Mouse (Mus musculus) hindbrain, postnatal 0 days (tissue): Measurements from ENCODE around the gene Sae1. TPM values are rescaled to one million over a fixed set of nuclear protein-coding genes. Genes with fewer than 3 reads are reported as not detected.

Source experiments
- ATAC-seq: fragments of 200-750 bp; cut with Nextera tagmentation; 2 replicates; pipeline ENCODE4 v1.8.0; 2017; ENCODE audit warnings: mild to moderate bottlenecking, moderate TSS enrichment, moderate library complexity
- DNase-seq: peaks from one replicate; pipeline ENCODE4 v3.0.0-alpha.2; 2015; ENCODE audit warnings: low spot score
- H3K27ac ChIP-seq: fragments of 300-500 bp; sonication (generic); 2 replicates; pipeline ENCODE4 v1.5.1; 2014; ENCODE audit warnings: mild to moderate bottlenecking
- H3K27me3 ChIP-seq: fragments of 300-500 bp; sonication (generic); 2 replicates; pipeline ENCODE4 v1.6.1; 2014; ENCODE audit warnings: low read length, mixed read lengths; ENCODE audit not compliant: insufficient read depth
- H3K36me3 ChIP-seq: fragments of 300-500 bp; sonication (generic); 2 replicates; pipeline ENCODE4 v1.6.1; 2014; ENCODE audit warnings: low read length, mixed read lengths; ENCODE audit not compliant: insufficient read depth
- H3K4me1 ChIP-seq: fragments of 300-500 bp; sonication (generic); 2 replicates; pipeline ENCODE4 v1.6.1; 2014; ENCODE audit warnings: antibody characterized with exemption, low read length, mixed read lengths; ENCODE audit not compliant: insufficient read depth
- H3K4me2 ChIP-seq: fragments of 300-500 bp; sonication (generic); 2 replicates; pipeline ENCODE4 v1.6.1; 2014; ENCODE audit warnings: low read depth, mild to moderate bottlenecking, low read length, moderate library complexity, mixed read lengths
- H3K4me3 ChIP-seq: fragments of 300-500 bp; sonication (generic); 2 replicates; pipeline ENCODE4 v1.5.1; 2014; ENCODE audit warnings: low read length
- H3K9ac ChIP-seq: fragments of 300-500 bp; sonication (generic); replicated peaks from 2 replicates; pipeline ENCODE4 v1.6.1; 2014; ENCODE audit warnings: mild to moderate bottlenecking, low read length, moderate library complexity, mixed read lengths
- H3K9me3 ChIP-seq: fragments of 300-500 bp; sonication (generic); 2 replicates; pipeline ENCODE4 v1.6.1; 2016; ENCODE audit warnings: low read length, mixed read lengths
- CTCF ChIP-seq: IDR thresholded peaks from 2 replicates; pipeline ENCODE4 v1.5.1; 2016; ENCODE audit warnings: antibody characterized with exemption, control low read depth, low read depth
- WGBS: fragments of 180-500 bp; shearing (Covaris S2); extraction: QIAGEN DNeasy Blood & Tissue Kit; methylation state at CpG from one replicate; pipeline ENCODE4 v1.1.7; 2014; 5-methylcytosine and 5-hydroxymethylcytosine counted together
- polyA plus RNA-seq: library from polyadenylated mRNA; unstranded; fragments of >200 nt; fragmentation: Nextera tagmentation; extraction: Ambion mirVana; gene quantifications from 2 replicates; pipeline ENCODE4 v1.2.1, GENCODE M21; 2015
- total RNA-seq: library from RNA; depleted of rRNA; stranded (reverse); fragments of >200 nt; gene quantifications from 2 replicates; pipeline ENCODE4 v1.2.3, GENCODE M21; 2014

Sae1 gene
- total and polyA plus RNA-seq, 2 experiments from 2014 or later: 88.6 to 215 TPM

- no peaks in the 10 kb centered on the region for H3K4me1 ChIP-seq
- H3K9me3 ChIP-seq: no peaks in the 10 kb centered on the region
- DNase-seq (no peak), ATAC-seq (0 out of 2 replicates have a peak, but pooled peaks have one; percentile 4)
- H3K9ac ChIP-seq: no peak overlapping the region
- TF ChIP-seq CTCF: no peak
- no peak overlapping the region for H3K4me3 ChIP-seq
- no peak overlapping the region for H3K4me2 ChIP-seq
- no peaks in the 10 kb centered on the region for H3K27me3 ChIP-seq
- H3K27ac ChIP-seq: no peak overlapping the region
- 85% methylated on average over 8 of the region's 8 CpGs for WGBS
- peaks cover 8% of the 10 kb centered on the region; the same call in 1 of the 2 replicates for H3K36me3 ChIP-seq
These were observed 24.8 kb upstream of the Sae1 start for GRCm38 (mm10) chr7:16412220-16412896.

- Histone ChIP-seq H3K4me2 (no peak overlapping the region), H3K27ac (no peak overlapping the region), H3K9ac (no peak overlapping the region), H3K4me3 (no peak overlapping the region), H3K9me3 (no peaks in the 10 kb centered on the region), H3K4me1 (peaks cover under 1% of the 10 kb centered on the region; the same call in 1 of the 2 replicates), H3K36me3 (no peaks in the 10 kb centered on the region), H3K27me3 (no peaks in the 10 kb centered on the region)
- DNase-seq (no peak), ATAC-seq (no peak)
- 83% methylated on average over 5 of the region's 5 CpGs for WGBS
- no peak for TF ChIP-seq CTCF
These were observed 23.5 kb upstream of the Sae1 start for GRCm38 (mm10) chr7:16411100-16411499.

- Histone ChIP-seq H3K36me3 (no peaks in the 10 kb centered on the region), H3K4me2 (no peak overlapping the region), H3K9ac (no peak overlapping the region), H3K4me3 (no peak overlapping the region), H3K9me3 (no peaks in the 10 kb centered on the region), H3K27me3 (no peaks in the 10 kb centered on the region), H3K4me1 (peaks cover 26% of the 10 kb centered on the region), H3K27ac (no peak overlapping the region)
- no peak for DNase-seq
- no peak for ATAC-seq
- no peak for TF ChIP-seq CTCF
- WGBS: 84% methylated on average over 3 of the region's 3 CpGs
These were observed 19.4 kb upstream of the Sae1 start for GRCm38 (mm10) chr7:16406978-16407377.

GRCm38 (mm10) chr7:16405516-16406351, 18.1 kb upstream of the Sae1 start:
- H3K27me3 ChIP-seq: no peaks in the 10 kb centered on the region
- no peak for ATAC-seq
- H3K4me3 ChIP-seq: no peak overlapping the region
- WGBS: 52% methylated on average over 11 of the region's 11 CpGs
- H3K4me2 ChIP-seq: peak overlapping the region; percentile 92
- H3K4me1 ChIP-seq: peaks cover 26% of the 10 kb centered on the region
- no peaks in the 10 kb centered on the region for H3K36me3 ChIP-seq
- 0 out of 2 replicates have a peak overlapping the region, but pooled peaks have one; percentile 22 for H3K9ac ChIP-seq
- H3K27ac ChIP-seq: peak overlapping the region; percentile 80
- peak; percentile 56 for DNase-seq
- H3K9me3 ChIP-seq: no peaks in the 10 kb centered on the region
- TF ChIP-seq CTCF: no peak

GRCm38 (mm10) chr7:16405073-16405455, 17.5 kb upstream of the Sae1 start:
- Histone ChIP-seq H3K4me1 (peaks cover 26% of the 10 kb centered on the region), H3K27me3 (no peaks in the 10 kb centered on the region), H3K4me2 (peak overlapping the region; percentile 92; the same call in 1 of the 2 replicates), H3K9ac (0 out of 2 replicates have a peak overlapping the region, but pooled peaks have one; percentile 22), H3K36me3 (no peaks in the 10 kb centered on the region), H3K27ac (peak overlapping the region; percentile 80), H3K4me3 (no peak overlapping the region), H3K9me3 (no peaks in the 10 kb centered on the region)
- 48% methylated on average over 2 of the region's 2 CpGs for WGBS
- DNase-seq (no peak), ATAC-seq (no peak)
- TF ChIP-seq CTCF: no peak

GRCm38 (mm10) chr7:16404315-16405072, 16.9 kb upstream of the Sae1 start:
- ATAC-seq: no peak
- H3K4me2 ChIP-seq: peak overlapping the region; percentile 92
- H3K4me1 ChIP-seq: peaks cover 26% of the 10 kb centered on the region
- H3K36me3 ChIP-seq: no peaks in the 10 kb centered on the region
- H3K27ac ChIP-seq: peak overlapping the region; percentile 80
- no peaks in the 10 kb centered on the region for H3K27me3 ChIP-seq
- DNase-seq: no peak
- TF ChIP-seq CTCF: no peak
- H3K9me3 ChIP-seq: no peaks in the 10 kb centered on the region
- 72% methylated on average over 3 of the region's 3 CpGs for WGBS
- H3K4me3 ChIP-seq: no peak overlapping the region
- H3K9ac ChIP-seq: 0 out of 2 replicates have a peak overlapping the region, but pooled peaks have one; percentile 30
